Mouse (Mus musculus): ENCODE results near the gene Zc3h7b.
"Not testable (repeated sequence)": the region's sequence is repeated elsewhere in the genome, so short reads cannot be mapped to it uniquely, and the experiment has no call there.

Gene Zc3h7b

GRCm38 (mm10) chr15:81739924-81740323 is 4.9 kb upstream of the Zc3h7b start:
- DNase-seq = no peak

GRCm38 (mm10) chr15:81742368-81742767 is 2.5 kb upstream of the Zc3h7b start:
- DNase-seq = not testable (repeated sequence)

- DNase-seq = peak; percentile 39 to 55
Measured at GRCm38 (mm10) chr15:81745601-81746114, 801 bp downstream of the Zc3h7b start.

GRCm38 (mm10) chr15:81749742-81750141 is 4.9 kb downstream of the Zc3h7b start:
- DNase-seq = no peak

GRCm38 (mm10) chr15:81753669-81754068 is 8.8 kb downstream of the Zc3h7b start:
- DNase-seq = no peak

DNA sequence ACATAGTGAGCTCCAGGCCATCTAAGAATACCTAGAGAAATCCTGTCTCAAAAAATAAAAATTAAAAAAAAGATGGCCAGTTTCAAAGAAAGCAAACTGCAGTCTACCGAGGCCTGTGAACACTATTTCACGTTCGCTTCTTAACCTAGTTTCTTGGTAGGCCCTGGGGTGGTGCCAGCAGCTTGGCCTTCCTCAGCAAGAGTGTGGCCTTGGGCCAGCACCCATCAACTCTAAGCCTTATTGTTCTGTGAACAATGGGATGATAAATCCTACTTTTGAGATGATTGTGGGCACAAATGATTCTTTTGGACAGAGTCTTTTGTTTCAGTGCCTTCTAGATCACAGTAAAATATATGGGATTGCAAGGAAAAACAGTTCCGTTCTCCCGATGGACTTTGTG is 13.8 kb downstream of the Zc3h7b start:
- no peak for DNase-seq

DNA sequence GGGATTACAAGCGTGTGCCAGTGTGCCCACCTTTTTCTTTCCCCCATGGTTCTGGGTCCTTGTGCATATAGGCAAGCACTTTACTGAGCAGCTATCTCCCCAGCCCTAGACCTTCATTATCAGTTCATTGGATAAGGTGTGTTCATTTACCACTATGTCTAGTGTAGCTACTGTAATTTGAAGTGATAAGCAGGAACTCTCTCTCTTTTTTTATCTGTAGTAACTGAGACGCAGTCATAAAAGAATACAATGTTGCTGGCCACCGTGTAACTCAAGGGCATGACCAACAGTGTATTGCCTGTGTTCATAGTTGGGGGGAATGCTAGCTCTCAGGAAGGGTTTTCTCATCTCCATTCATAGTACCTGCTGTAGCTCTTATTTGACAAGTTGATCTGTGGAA is 14.7 kb downstream of the Zc3h7b start:
- DNase-seq = no peak

DNA sequence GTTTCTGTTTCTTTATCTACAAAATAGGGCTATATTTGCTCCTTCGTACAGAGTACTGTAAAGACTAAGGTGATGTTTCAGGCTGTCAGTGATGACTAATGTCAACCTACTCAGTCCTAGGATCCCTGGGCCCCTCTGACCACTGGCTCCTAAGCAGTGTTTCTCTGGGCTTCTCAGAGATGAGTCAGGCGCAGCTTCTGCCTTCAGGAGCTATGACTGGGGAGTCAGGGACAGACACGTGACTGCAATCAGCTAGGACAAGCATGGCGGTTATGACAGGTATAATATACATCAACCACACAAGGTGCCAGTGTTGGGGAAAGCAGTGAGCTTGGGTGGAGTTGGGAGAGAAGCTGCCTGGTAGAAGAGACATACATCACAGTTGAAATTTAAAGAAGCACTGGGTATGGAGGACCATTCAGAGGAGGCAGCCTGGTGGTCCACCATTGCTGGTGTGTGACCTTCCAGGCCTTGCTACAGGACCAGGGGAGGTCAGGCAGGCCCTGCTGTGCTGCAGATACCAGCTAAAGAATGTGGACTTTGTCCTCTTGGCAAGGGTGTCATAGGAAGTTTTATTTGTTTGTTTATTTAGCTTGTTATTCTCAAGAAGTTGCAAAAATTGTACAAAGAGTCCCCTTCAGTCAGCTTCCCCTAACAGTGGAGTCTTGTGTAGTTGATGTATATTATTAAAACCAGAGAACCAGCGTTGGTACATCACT is 15.7 kb downstream of the Zc3h7b start:
- no peak for DNase-seq

DNA sequence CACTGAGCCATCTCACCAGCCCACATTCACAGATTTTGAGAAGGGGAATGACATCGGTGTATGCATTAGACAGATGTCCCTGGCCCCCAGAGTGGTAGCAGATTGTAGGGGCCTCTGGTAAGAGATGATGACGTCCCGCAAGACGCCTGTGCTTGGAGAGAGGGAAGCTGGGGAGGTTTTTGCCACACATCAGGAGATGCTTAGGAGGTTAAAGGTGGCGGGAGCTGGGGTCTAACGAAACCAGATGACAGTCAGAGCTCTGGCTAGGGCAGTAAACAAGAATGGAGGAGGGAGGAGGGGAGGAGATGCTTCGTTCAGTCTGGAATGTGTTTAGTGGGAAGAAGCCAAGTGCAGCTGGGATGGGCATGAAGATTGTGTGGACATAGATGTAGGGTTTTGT is 16.5 kb downstream of the Zc3h7b start:
- no peak for DNase-seq

GRCm38 (mm10) chr15:81761959-81762358 is 17.1 kb downstream of the Zc3h7b start:
- DNase-seq = no peak

- no peak for DNase-seq
Measured at GRCm38 (mm10) chr15:81764573-81764972, 19.7 kb downstream of the Zc3h7b start.

GRCm38 (mm10) chr15:81765651-81766050 is 20.8 kb downstream of the Zc3h7b start:
- no peak for DNase-seq

- no peak for DNase-seq
Measured at GRCm38 (mm10) chr15:81766439-81766838, 21.6 kb downstream of the Zc3h7b start.

DNA sequence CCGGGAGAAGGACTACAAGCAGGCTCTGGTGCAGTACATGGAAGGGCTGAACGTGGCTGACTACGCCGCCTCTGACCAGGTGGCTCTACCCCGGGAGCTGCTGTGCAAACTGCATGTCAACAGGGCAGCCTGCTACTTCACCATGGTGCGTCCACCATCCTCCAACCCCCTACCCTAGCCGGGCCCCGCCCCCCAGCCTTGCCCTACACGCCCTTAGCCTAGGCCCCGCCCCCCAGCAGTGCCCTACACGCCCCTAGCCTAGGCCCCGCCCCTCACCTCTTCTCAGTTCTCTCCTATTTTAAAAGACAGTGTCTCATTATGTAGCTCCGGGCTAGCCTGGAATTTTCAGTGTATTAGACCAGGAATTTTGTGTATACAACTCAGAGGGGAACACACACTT is 24.2 kb downstream of the Zc3h7b start:
- no peak for DNase-seq

- DNase-seq = no peak
Measured at GRCm38 (mm10) chr15:81772431-81773120, 27.7 kb downstream of the Zc3h7b start.

- no peak for DNase-seq
Measured at GRCm38 (mm10) chr15:81774505-81775171, 29.8 kb downstream of the Zc3h7b start.

DNA sequence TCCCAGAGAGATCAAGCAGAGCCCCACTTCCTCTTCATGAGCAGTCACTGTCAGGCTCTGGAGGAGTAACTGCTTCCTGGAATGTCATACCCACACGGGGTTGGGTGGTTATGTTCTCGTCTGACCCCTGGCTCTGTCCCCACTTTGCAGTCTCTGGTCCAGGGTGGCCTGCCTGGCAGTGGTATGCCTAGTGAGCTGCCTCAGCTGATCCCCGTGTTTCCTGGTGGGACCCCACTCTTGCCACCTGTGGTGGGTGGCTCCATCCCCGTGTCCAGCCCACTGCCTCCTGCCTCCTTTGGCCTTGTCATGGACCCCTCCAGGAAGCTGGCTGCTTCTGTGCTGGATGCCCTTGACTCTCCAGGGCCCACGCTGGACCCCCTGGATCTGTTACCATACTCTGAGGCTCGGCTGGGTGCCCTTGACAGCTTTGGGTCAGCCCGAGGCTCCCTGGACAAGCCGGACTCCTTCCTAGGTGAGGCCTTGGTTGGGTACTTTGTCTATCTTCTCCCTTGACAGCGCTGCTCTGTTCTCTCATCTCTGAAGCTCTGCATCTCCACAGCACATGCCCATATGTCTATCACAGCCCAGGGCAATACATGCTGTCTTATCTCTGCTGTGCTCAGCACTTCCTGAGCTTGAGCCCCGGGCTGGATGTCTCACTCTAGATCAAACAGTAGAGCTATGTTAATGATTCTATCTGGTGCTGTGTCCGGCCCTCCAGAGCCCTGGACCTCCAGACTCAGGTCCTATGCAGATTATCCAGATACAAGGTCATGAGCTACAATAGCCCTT is 32.0 kb downstream of the Zc3h7b start:
- no peak for DNase-seq

GRCm38 (mm10) chr15:81781816-81782215 is 37.0 kb downstream of the Zc3h7b start:
- peak; percentile 50 to 56 for DNase-seq

DNA sequence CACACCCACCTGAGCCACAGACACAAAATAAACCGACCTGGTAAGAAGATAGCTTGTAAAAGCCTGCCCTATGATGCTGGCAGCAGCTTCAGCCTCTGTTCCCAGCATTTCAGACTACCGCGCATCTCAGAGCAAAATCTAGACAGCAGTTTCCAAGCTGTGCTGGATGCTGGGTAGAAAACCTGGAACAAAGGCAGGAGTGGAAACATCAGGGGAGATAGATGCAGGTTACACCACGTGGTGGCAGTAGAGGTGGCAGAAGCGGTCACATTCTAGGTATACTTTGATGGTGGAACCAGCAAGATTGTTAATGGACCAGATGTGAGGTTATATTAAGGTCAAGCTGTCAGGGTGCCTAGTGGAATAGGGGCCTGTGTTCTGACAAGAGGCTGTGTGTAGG is 39.9 kb downstream of the Zc3h7b start:
- no peak for DNase-seq

DNA sequence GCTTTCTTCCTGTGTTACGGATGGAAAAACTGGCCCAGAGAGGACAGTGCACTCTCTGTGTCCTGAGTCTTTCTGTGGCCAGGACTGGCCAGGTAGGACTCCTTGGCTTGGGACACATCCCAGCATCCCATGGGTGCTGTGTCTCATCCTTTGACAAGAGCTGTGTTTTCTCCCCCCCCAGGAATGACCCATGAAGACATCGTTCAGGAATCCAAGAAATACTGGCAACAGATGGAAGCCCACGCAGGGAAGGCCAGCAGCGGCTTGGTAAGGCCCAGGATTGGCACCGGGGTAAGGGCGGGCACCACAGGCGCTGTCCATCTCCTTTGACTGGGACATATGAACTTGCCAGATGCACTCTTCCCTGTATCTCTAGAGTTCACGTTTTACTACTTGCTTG is 40.8 kb downstream of the Zc3h7b start:
- no peak for DNase-seq

- no peak for DNase-seq
Measured at GRCm38 (mm10) chr15:81787525-81787924, 42.7 kb downstream of the Zc3h7b start.

DNA sequence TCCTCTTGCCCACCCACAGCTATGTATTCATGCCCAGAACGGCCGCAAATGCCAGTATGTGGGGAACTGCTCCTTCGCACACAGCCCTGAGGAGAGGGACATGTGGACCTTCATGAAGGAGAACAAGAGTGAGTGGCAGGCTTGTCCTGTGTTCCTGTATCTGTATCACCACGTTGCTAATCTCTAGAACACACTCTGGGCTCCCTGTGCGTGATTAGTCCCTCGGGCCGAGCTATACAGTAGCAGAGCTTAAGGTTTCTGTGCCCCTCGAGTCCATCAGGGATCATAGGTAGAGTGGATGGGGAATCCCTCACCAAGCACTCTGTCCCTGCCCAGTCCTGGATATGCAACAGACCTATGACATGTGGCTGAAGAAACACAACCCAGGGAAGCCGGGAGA is 47.6 kb downstream of the Zc3h7b start:
- no peak for DNase-seq

GRCm38 (mm10) chr15:81796228-81796627 is 51.4 kb downstream of the Zc3h7b start:
- DNase-seq = no peak

Measured in spleen, adult 18-20 months (tissue).